Mouse (Mus musculus) intestine, embryonic 16.5 days (tissue): ENCODE measurements at regions not wholly inside any gene's neighbourhood (a gene's known extent, or its start where the extent isn't known, plus 50 kb on each side); places are given as distances from the start of the nearest gene placed in this dataset.

ENCODE experiments used
- ATAC-seq: fragments of 200-750 bp; cut with Nextera tagmentation; 2 replicates; pipeline ENCODE4 v1.8.0; 2017; ENCODE audit warnings: moderate TSS enrichment, moderate library complexity
- H3K27ac ChIP-seq: fragments of 300-500 bp; sonication (generic); 2 replicates; pipeline ENCODE4 v1.5.1; 2014; ENCODE audit warnings: mild to moderate bottlenecking, low read length
- H3K27me3 ChIP-seq: fragments of 300-500 bp; sonication (generic); replicated peaks from 2 replicates; pipeline ENCODE4 v1.6.1; 2014; ENCODE audit warnings: low read length, control low read depth, mixed read lengths; ENCODE audit not compliant: control insufficient read depth, insufficient read depth
- H3K36me3 ChIP-seq: fragments of 300-500 bp; sonication (generic); 2 replicates; pipeline ENCODE4 v1.6.1; 2014; ENCODE audit warnings: low read length, control low read depth; ENCODE audit not compliant: control insufficient read depth, insufficient read depth
- H3K4me1 ChIP-seq: fragments of 300-500 bp; sonication (generic); 2 replicates; pipeline ENCODE4 v1.6.1; 2014; ENCODE audit warnings: low read length, control low read depth, mixed read lengths; ENCODE audit not compliant: control insufficient read depth, insufficient read depth
- H3K4me2 ChIP-seq: fragments of 300-500 bp; sonication (generic); 2 replicates; pipeline ENCODE4 v1.6.1; 2014; ENCODE audit warnings: low read depth, low read length, control low read depth
- H3K4me3 ChIP-seq: fragments of 300-500 bp; sonication (generic); 2 replicates; pipeline ENCODE4 v1.5.1; 2014; ENCODE audit warnings: mild to moderate bottlenecking, low read length
- H3K9ac ChIP-seq: fragments of 300-500 bp; sonication (generic); 2 replicates; pipeline ENCODE4 v1.6.1; 2014; ENCODE audit warnings: low read depth, low read length
- H3K9me3 ChIP-seq: fragments of 300-500 bp; sonication (generic); 2 replicates; pipeline ENCODE4 v1.6.1; 2016; ENCODE audit warnings: low read length, control low read depth; ENCODE audit not compliant: control insufficient read depth
- WGBS: fragments of 180-500 bp; shearing (Covaris S2); extraction: QIAGEN DNeasy Blood & Tissue Kit; methylation state at CpG from one replicate; pipeline ENCODE4 v1.1.7; 2014; 5-methylcytosine and 5-hydroxymethylcytosine counted together

GRCm38 (mm10) chr11:19869671-19870070, 54.5 kb upstream of the Spred2 start:
- Histone ChIP-seq H3K36me3 (no peaks in the 10 kb centered on the region), H3K27ac (no peak overlapping the region), H3K4me3 (no peak overlapping the region), H3K4me1 (no peaks in the 10 kb centered on the region), H3K9ac (no peak overlapping the region), H3K27me3 (no peaks in the 10 kb centered on the region), H3K4me2 (no peak overlapping the region), H3K9me3 (no peaks in the 10 kb centered on the region)
- no peak for ATAC-seq
- 76% methylated on average over 3 of the region's 3 CpGs for WGBS

- Histone ChIP-seq H3K4me2 (no peak overlapping the region), H3K27me3 (no peaks in the 10 kb centered on the region), H3K4me1 (no peaks in the 10 kb centered on the region), H3K9ac (no peak overlapping the region), H3K27ac (no peak overlapping the region), H3K9me3 (no peaks in the 10 kb centered on the region), H3K4me3 (no peak overlapping the region), H3K36me3 (no peaks in the 10 kb centered on the region)
- whole genome bisulfite sequencing = 76% methylated on average over 7 of the region's 7 CpGs
- no peak for ATAC-seq
Observed at GRCm38 (mm10) chr11:19870136-19870535, 54.0 kb upstream of the Spred2 start.

DNA sequence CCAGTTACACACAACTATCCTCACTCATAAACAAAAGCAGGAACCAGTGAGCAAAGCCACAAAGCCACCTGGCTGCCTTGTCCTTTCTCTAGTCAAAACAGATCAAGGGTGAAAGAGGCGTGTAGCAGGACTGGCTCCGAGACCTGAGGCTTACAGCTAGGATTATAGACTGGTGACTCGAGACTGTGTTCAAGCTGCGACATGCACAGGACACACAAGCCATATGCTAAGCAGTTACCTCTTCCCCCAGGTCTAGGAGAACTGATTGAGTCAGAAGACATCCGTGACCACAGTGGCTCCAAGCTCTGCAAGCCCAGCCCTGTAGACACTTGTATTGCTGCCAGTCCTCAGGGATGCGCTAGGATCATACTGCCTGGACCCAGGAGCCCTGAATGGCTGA, 50.4 kb upstream of the Spred2 start:
- H3K9ac ChIP-seq = no peak overlapping the region
- H3K36me3 ChIP-seq = no peaks in the 10 kb centered on the region
- H3K27ac ChIP-seq = no peak overlapping the region
- no peak overlapping the region for H3K4me3 ChIP-seq
- no peaks in the 10 kb centered on the region for H3K9me3 ChIP-seq
- 86% methylated on average over 6 of the region's 6 CpGs for WGBS
- H3K4me1 ChIP-seq = no peaks in the 10 kb centered on the region
- no peak overlapping the region for H3K4me2 ChIP-seq
- no peaks in the 10 kb centered on the region for H3K27me3 ChIP-seq
- no peak for ATAC-seq
